Mouse (Mus musculus): Measurements from ENCODE around the gene Erbb2. TPM values are rescaled to one million over a fixed set of nuclear protein-coding genes. Genes with fewer than 3 reads are reported as not detected.

The Erbb2 gene
- total RNA-seq, 2 experiments from 2014 or later = 1.8 to 2.9 TPM

DNA sequence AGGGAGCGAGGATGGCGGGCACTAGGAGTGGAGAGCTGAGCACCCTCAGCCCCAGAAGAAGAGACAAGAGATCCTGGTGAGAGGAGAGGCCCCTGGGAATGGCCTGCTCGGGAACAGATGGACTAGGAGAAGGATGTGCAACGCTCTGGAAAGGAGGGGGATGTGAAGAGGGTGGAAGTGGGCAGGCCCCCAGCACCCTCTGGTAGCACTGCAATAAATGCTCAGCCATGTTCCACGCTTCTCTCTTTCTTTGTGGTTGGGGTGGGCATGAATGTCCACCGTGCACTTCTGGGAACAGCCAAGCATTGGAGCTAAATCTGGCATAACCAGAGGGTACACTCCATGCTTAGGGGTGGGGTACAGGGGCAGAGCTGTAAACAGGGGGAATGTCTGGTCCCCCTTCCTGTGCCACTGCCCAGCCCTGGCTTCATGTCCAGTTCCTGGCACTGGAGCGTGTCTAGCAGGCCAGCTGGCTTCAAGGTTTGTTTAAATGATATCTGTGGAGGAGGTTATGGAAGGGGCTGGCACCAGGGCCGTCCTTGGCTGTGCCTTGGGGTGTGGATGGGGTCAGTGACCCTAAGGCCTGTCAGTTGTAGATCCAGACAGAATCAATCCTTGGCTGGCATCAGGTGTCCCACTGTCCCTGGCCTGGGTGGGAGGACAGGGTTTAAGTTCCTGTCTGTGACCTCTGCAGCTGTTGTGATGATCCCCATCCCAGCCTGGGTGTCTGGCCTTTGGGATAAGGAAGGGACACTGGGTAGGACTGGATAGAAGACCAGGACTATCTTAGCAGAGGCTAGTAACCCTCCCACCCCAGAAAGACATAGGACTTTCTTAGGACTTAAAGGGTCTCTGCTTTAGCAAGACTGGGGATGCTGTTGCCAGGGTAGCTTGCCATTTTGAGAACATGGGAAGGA is 27.3 kb upstream of the Erbb2 start:
- peak; percentile 68 to 79 for DNase-seq
- intact Hi-C loops (cut with DNase I) = no loop called here

DNA sequence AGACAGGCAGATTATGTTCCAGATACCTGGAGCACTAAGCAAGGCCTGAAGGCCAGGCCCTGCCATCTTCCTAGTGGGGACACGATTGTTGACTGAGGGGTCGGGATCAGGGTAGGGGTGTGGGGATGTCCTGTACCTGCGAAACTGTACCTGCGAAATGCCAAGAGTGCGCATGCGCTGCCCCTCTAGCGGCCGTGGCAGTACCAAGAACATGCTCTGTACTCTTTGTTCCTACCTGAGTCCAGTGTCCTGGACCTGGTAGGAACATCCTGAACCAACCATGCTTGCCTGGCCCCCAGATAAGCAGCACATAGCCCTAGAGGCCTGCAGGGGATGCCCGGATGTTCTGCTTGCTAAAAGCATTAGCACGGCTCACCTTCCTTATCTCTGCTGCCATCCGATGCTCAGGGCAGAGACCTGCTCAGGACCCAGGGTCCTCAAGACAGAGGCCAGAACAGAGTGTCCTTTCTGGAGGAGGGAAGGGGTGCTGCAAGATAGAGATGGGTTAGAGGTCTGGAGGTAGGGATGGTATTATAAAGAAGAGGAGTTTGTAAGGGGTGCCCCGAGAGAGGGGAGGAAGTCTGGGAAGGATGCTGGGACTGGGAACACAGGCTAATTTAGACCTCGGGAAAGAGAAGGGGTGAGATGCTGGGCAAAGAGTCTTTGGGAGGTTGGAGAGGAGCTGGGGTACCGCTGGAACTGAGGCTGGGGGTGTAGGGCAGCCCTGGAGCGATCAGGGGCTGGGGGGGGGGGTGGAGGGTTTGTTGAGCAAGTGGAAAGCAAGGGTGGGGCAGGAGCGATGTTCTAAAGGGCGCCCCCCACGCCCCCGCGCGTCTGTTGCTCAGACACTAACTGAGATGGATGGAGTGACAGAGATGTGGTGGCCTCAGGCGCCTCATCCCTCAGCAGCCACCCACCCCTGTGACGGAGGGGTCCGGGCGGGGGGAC is 26.4 kb upstream of the Erbb2 start, which contains the start of gene Pnmt:
Pnmt (plus strand) TSS at position 813 of the 948 bp plus-strand sequence.
- intact Hi-C loops (cut with DNase I) = no loop called here
- peak; percentile 33 to 67 for DNase-seq

DNA sequence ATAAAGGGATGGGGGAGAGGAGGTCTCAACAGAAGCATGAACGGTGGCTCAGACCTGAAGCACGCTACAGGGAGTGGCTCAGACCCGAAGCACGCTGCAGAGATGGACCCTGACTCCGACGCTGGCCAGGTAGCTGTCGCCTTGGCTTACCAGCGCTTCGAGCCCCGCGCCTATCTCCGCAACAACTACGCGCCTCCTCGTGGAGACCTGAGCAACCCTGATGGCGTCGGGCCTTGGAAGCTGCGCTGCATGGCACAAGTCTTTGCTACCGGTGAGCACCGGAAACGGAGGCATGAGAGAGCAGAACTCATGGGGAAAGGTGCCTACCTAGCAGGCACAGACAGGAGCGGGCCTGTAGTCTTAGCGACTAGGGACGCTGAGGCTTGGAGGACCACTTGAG is 25.7 kb upstream of the Erbb2 start:
- no peak for DNase-seq
- intact Hi-C loops (cut with DNase I) = no loop called here

DNA sequence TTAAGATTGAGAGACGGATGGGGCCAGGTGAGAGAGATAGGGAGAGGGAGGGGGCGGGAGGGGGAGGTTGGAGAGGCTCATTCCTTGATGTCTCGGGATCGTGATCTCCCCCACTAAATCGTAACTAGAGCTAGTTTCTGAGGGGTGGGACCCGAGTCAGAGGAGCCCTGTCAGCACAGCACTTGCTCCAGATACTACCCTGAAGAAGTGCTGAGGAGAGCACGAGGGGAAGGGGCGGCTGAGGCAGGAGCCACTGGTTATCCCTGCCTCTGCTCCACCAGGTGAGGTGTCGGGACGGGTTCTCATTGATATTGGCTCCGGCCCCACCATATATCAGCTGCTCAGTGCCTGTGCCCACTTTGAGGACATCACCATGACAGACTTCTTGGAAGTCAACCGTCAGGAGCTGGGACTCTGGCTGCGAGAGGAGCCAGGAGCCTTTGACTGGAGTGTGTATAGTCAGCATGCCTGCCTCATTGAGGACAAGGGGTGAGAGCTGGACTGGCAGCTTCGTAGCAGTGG is 25.2 kb upstream of the Erbb2 start:
- peak in 1 of 2 experiments; percentile 13 for DNase-seq
- intact Hi-C loops (cut with DNase I) = no loop called here

DNA sequence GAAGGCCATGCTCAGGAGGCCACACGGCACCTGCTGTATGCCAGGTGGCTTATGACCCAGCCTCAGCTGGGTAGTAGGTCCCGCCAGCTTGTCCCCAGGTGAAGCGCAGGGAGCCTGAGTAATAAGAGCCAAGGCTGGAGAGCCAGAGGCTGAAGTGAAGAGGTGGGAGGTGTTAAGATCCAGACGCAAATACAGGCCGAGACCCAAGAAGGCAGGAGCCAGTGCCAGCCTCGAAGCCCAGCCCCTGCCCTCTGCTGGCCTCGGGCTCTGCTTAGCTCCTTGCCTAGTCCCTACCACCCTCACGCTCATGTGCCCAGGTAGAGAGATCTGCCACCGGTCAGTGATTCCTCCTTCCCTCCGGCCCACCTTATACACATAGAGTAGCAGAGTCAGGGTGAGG is 24.0 kb upstream of the Erbb2 start:
- intact Hi-C loops (cut with DNase I) = no loop called here
- no peak for DNase-seq

DNA sequence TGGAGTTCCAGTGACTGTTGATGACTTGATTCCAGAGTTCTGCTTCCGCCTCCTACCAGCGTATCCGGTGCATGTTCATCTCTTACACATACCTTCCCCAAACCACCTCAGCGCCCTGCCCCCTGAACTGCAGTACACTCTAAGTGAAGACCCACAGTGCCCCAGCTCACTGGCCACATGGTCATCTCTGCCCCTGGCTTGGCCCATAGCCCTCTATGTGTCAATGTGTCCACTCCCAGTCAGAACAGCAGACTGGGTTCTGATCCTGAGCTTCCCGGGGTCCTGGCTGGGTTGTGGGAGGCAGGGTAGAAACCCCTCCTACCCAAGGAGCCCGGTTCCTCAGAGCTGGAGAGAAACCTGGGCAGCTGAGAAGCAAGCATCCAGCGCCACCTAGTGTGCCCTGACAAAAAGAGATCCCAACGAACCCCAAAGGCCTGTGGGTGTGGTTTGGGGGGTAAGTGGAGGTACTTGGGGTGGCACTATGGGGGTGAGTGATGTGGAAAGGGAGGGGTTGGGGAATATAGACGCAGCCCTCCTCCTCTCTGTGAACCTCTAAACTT is 23.0 kb upstream of the Erbb2 start:
- intact Hi-C loops (cut with DNase I) = loop anchor here (1.0 kb wide), 1 partner anchor 46 kb away; no protein-coding TSS in a partner anchor
- peak in 1 of 2 experiments; percentile 34 for DNase-seq

DNA sequence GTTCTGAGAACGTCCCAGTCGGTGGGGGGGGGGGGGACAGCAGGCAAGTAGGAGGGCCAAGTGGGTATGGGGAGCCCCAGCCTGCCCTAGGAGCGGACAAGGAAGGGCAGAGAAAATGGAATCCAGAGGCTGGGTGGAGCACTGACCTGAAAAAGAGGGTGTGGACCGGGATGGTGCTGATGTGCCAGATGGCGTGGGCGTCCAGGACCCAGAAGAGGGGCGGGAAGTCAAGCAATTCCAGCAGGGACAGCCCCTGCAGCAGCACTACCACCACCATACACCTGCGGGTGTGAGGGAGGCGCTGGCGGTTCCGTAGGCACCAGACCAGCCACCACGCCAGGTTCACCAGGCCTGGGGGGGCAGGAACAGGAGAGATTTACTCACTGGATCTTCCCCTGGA is 22.1 kb upstream of the Erbb2 start:
- intact Hi-C loops (cut with DNase I) = no loop called here
- no peak for DNase-seq

DNA sequence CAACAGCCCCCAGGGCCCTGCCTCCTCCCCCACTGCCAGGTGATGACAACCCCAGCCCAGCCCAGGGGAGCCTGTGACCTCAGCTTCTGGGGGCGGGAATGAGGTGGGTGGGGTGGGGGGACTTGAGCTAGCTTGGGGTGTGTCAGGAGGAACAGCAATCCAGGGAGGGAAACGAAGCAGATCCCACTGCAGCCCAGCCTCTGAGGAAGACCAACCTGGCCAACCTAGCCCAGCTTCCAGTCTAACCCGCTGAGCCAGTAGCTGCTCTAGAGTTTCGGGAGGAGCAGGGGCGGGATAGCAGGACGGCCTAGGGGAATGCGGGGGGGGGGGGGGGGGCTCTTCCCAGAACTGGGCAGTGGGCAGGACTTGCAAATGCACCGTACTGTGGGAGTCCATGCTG is 20.2 kb upstream of the Erbb2 start:
- peak in 1 of 2 experiments; percentile 4 for DNase-seq
- intact Hi-C loops (cut with DNase I) = no loop called here

DNA sequence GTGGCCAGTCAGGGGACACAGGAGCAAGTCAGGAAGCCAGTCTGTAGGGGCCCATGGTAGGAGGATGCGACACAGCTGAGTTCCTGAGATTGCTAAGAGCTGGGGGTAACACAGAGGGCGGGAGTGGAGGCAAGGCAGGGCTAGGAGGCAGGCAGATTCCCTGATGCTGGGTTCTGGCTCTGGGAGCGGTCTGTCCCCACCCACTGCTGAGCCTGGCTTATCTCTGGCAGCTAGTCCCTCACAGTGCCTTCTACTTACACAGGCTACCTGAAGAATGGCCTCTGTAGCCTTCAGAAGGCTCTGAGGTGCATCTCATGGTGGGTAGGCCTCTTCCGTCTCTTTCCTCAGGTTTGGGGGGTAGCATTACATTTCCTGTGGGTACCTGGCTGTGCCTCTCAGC is 19.6 kb upstream of the Erbb2 start:
- intact Hi-C loops (cut with DNase I) = no loop called here
- DNase-seq = no peak

DNA sequence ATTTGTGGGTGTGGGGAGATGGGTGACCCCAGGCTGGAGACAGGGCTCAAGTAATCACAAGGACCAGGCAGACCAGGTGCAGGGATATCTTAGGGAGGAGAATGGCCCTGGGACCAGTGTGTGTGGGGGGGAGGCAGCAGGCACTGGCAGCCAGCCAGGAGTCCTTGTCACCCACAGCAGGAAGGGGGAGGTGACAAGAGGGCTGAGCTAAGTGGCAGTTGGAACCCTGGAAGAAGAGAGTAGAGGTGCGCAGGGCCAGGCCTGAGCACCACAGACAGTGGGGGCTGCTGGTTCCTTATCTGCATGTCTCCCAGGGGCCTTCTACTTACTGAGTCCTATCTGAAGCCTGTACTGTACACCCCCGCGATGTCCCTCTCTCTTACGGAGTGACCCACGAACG is 19.0 kb upstream of the Erbb2 start:
- peak in 1 of 2 experiments; percentile 12 for DNase-seq
- intact Hi-C loops (cut with DNase I) = no loop called here

DNA sequence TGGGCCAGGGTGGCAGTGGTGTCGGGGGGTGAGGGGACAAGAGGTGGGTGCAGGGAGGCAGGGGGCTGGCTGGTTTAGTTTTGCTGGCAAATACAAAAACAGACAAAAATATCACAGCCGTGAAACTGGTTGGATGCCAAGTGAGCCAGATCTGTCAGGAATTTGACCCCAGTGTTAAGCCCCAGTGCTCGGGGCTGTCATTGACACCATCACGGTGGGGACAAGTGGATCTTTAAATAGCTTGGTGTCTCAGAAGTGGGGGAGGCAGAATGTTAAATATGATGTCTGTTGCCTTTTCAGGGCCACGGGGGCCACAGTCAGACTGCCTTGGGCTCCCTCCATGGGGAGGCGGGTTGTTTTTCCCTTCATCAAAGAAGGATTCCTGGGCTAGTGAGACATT is 18.0 kb upstream of the Erbb2 start:
- DNase-seq = peak in 1 of 2 experiments; percentile 21

DNA sequence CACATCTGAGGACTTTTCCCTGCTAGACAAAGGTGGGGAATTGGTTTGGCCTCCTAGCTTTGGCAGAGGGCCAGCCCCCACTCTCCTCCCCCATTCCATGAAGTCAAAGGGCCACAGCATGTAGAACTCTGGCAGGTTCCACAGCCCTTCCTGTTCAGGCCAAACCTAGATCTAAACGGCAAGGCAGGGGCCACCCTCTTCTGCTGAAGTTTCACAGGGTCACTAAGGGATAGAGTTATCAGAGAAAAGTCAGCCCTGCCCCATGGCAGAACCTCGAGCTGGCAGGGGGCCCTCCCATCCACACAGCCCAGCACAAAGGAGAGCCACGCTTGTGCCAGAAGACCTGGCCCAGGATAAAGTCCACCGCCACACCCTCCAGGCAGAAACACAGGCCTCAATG is 17.2 kb upstream of the Erbb2 start:
- DNase-seq = peak; percentile 13 to 14
- intact Hi-C loops (cut with DNase I) = no loop called here

More for the DNA sequence above, 18.0 kb upstream of the Erbb2 start:
- intact Hi-C loops (cut with DNase I) = no loop called here

DNA sequence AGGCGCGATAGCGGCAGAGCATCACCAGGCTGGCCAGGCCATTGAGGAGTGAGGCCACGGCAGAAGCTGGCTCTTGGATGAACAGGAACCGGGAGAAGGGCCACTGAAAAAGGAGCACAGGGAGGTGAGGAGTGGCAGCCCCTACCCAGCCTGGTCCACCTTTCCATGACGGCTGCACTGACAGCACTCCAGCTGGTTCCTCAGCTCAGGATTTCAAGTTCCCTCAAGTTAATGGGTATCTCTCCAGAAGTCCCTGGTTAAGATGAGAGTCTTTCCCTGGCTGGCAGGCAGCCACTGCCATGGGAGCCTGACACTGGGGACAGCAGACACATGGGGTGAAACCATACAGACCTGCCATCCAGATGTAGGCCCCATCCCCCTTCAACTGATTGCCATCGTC is 14.3 kb upstream of the Erbb2 start:
- no peak for DNase-seq
- intact Hi-C loops (cut with DNase I) = no loop called here

DNA sequence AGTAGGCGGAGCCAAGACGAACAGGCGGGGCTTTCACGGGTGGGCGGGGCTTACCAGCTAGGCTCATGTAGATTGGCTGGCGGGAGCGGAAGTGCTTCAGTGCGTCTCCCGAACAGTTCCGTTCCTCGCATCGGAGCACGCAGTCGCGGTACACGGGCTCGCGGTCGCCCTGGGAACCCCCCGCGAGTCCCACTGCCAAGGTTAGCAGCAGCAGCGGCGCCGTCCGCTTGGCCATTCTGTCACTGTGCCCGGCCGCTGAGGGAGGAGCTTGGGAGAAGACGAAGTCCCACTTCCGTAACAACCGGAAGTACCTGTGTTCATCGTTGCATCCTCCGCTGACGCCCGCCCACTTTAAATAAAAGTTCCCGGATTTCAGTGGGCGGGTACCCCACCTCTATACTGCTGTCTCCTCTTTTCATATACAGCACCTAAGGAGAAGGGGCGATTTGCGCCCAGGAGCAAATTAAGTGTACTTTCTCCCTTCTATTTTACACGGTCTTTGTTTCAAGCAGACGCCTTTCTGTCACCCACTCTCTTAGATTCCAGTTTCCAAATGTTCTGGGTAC is 12.0 kb upstream of the Erbb2 start, which contains the start of gene Pgap3:
Pgap3 (minus strand) TSS at position 330 of the 566 bp plus-strand sequence.
- intact Hi-C loops (cut with DNase I) = no loop called here
- DNase-seq = peak; percentile 74 to 88

DNA sequence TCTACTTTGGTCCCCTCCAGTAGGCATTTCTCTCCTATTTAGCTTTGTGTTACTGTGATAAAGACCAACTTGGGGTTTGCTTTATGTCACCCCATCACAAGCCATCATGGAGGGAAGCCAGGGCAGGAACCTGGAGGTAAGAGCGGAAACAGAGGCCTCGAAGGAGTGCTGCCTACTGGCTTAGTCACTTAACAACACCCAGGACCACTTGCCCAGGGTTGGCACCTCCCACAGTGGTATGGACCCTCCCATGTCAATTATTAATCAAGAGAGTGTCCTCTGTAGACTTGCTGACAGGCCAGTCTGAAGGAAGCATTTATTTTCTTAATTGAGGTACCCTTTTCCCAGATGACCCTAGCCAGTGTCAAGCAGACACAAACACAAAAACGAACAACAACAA is 11.5 kb upstream of the Erbb2 start:
- DNase-seq = no peak
- intact Hi-C loops (cut with DNase I) = no loop called here

DNA sequence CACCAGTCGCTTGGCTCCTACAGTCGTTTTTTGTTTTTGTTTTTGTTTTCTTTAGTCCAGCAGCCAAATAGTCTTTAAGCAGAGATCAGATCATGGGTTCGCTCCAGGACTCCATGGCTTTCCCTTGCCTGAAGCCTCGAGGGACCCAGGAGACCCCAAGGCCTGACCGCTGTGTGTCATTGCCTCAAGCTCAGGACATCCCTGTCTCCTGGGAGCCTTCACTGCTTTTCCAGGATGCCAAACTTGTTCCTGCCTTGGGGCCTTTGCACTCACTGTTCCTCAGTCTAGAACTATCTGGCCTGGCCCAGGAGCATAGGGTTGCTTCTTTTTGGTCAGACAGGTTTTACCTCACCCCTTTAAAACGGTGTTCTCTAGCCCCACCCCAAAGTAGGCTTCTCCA is 5.6 kb upstream of the Erbb2 start:
- DNase-seq = peak in 1 of 2 experiments; percentile 3
- intact Hi-C loops (cut with DNase I) = loop anchor here (5.0 kb wide), 1 partner anchor 49 kb away; the partner anchor contains the start of gene Stard3

DNA sequence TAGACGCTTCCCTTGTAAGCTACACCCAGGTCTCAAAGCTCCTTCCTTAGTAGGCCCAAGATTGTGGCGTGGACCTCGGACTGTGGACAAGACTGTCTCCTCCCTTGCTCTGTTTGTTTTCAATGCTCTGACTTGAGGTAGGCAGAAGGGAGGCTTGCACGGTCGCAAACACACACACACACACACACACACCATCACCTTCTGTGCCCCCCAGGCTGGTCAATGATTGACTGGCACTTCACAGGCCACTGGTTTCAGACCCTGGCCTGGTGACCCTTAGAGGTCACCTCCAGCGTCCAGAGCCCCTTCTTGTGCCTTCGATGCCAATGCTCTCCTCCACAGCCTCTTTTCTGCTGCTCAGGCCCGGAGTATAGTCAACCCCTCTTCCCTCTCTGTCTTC is 3.4 kb upstream of the Erbb2 start:
- intact Hi-C loops (cut with DNase I) = loop anchor here (5.0 kb wide), 1 partner anchor 52 kb away; the partner anchor contains the start of gene Stard3
- no peak for DNase-seq

DNA sequence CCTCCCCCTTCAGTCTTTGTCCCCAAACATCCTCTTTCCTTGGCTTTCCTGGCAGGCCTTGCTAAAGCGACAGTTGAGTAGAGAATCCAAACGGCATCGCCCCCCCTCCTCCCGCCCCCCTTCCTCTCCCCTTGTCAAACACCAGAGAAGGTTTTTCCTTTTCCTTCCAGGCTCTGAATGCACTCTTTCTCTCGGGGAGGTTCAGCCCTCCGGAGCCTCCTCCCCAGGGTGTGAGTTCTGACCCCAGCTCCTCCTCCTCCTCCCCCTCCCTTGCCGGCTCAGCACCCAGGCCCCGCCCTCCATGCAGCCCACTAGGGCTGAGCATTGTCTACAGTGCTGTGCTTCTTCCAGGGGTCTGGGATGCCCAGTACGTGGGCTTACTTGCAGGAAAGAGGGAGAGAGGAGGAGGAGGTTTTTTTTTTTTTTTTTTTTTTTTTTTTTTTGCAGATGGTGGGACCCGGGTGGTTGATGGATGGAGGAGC is 2.9 kb upstream of the Erbb2 start:
- intact Hi-C loops (cut with DNase I) = loop anchor here (5.0 kb wide), 1 partner anchor 52 kb away; the partner anchor contains the start of gene Stard3
- DNase-seq = no peak

DNA sequence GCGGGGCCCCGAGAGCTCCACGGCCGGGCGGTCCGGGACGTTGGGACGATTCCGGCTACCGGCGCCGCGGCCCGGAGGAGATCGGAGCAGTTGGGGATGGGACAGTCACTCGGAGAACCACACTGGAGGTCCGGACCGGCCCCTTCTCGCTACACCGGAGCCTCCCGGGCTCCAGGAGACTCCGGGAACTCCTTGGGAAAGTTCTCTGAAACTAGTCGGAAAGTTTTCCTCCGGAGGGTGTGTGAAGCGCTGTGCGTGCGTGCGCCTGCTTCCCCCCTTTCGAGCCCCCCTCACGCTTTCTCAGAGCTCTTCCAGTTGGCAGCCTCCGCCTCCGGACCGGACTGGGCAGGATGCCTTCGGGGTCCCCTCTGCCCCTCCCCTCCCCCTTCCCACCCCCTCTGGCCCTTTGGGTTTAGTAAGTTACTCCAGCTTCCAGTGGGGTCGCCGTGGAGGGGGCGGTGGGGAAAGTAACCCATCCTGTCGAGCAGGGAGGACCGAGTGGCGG is 579 bp downstream of the Erbb2 start:
- intact Hi-C loops (cut with DNase I) = no loop called here
- peak in 1 of 2 experiments; percentile 30 for DNase-seq

All from gastrocnemius, postnatal 36 days (tissue).